Mouse (Mus musculus) neural tube, embryonic 13.5 days (tissue): ENCODE measurements around the gene Yars. TPM values are rescaled to one million over a fixed set of nuclear protein-coding genes. Genes with fewer than 3 reads are reported as not detected.

ENCODE experiments used
- ATAC-seq: fragments of 200-750 bp; cut with Nextera tagmentation; 2 replicates; pipeline ENCODE4 v1.8.0; 2017; ENCODE audit warnings: low read depth, mild to moderate bottlenecking, moderate TSS enrichment, moderate library complexity
- H3K27ac ChIP-seq: fragments of 300-500 bp; sonication (generic); replicated peaks from 2 replicates; pipeline ENCODE4 v1.5.1; 2015; ENCODE audit warnings: moderate library complexity, mild to moderate bottlenecking, inconsistent platforms
- H3K27me3 ChIP-seq: fragments of 300-500 bp; sonication (generic); 2 replicates; pipeline ENCODE4 v1.6.1; 2015; ENCODE audit warnings: mild to moderate bottlenecking, inconsistent platforms
- H3K36me3 ChIP-seq: fragments of 300-500 bp; sonication (generic); 2 replicates; pipeline ENCODE4 v1.6.1; 2015; ENCODE audit warnings: mild to moderate bottlenecking, inconsistent platforms
- H3K4me1 ChIP-seq: fragments of 300-500 bp; sonication (generic); replicated peaks from 2 replicates; pipeline ENCODE4 v1.6.1; 2015; ENCODE audit warnings: inconsistent platforms
- H3K4me2 ChIP-seq: fragments of 300-500 bp; sonication (generic); 2 replicates; pipeline ENCODE4 v1.6.1; 2015; ENCODE audit warnings: inconsistent platforms, mild to moderate bottlenecking, moderate library complexity
- H3K4me3 ChIP-seq: fragments of 300-500 bp; sonication (generic); 2 replicates; pipeline ENCODE4 v1.5.1; 2015; ENCODE audit warnings: mild to moderate bottlenecking, inconsistent platforms
- H3K9ac ChIP-seq: fragments of 300-500 bp; sonication (generic); 2 replicates; pipeline ENCODE4 v1.6.1; 2015; ENCODE audit warnings: moderate library complexity, mild to moderate bottlenecking, inconsistent platforms
- H3K9me3 ChIP-seq: fragments of 300-500 bp; sonication (generic); 2 replicates; pipeline ENCODE4 v1.6.1; 2016; ENCODE audit warnings: inconsistent platforms
- WGBS: fragments of 180-500 bp; shearing (Covaris S2); methylation state at CpG from one replicate; pipeline ENCODE4 v1.1.7; 2015; 5-methylcytosine and 5-hydroxymethylcytosine counted together
- polyA plus RNA-seq: library from polyadenylated mRNA; unstranded; fragments of >200 nt; fragmentation: Nextera tagmentation; extraction: Ambion mirVana; gene quantifications from 2 replicates; pipeline ENCODE4 v1.2.1, GENCODE M21; 2015

Yars gene
- polyA plus RNA-seq, 1 experiment from 2014 or later: 106 TPM

GRCm38 (mm10) chr4:129149321-129149720 lies 40.2 kb upstream of the Yars start:
- Histone ChIP-seq H3K36me3 (peaks cover 41% of the 10 kb centered on the region), H3K27ac (peak overlapping the region; percentile 14; the same call in 1 of the 2 replicates), H3K4me2 (no peak overlapping the region), H3K9me3 (no peaks in the 10 kb centered on the region), H3K4me3 (no peak overlapping the region), H3K27me3 (no peaks in the 10 kb centered on the region), H3K9ac (no peak overlapping the region), H3K4me1 (peaks cover 25% of the 10 kb centered on the region)
- no peak for ATAC-seq
- WGBS: 32% methylated on average over 1 of the region's 1 CpGs

GRCm38 (mm10) chr4:129151276-129151811 lies 38.2 kb upstream of the Yars start:
- Histone ChIP-seq H3K27me3 (no peaks in the 10 kb centered on the region), H3K36me3 (peaks cover 56% of the 10 kb centered on the region), H3K27ac (peak overlapping the region; percentile 49; the same call in 1 of the 2 replicates), H3K9me3 (no peaks in the 10 kb centered on the region), H3K4me1 (peaks cover 12% of the 10 kb centered on the region; the same call in 1 of the 2 replicates), H3K9ac (no peak overlapping the region), H3K4me2 (no peak overlapping the region), H3K4me3 (no peak overlapping the region)
- ATAC-seq: peak; percentile 36; the same call in 1 of the 2 replicates
- 32% methylated on average over 4 of the region's 4 CpGs for WGBS

GRCm38 (mm10) chr4:129157541-129157940 lies 32.0 kb upstream of the Yars start:
- no peak for ATAC-seq
- H3K36me3 ChIP-seq: peaks cover 52% of the 10 kb centered on the region
- no peak overlapping the region for H3K27ac ChIP-seq
- no peaks in the 10 kb centered on the region for H3K27me3 ChIP-seq
- no peaks in the 10 kb centered on the region for H3K4me1 ChIP-seq
- H3K9ac ChIP-seq: no peak overlapping the region
- no peak overlapping the region for H3K4me2 ChIP-seq
- 95% methylated on average over 5 of the region's 5 CpGs for WGBS
- no peak overlapping the region for H3K4me3 ChIP-seq
- H3K9me3 ChIP-seq: no peaks in the 10 kb centered on the region

- Histone ChIP-seq H3K9me3 (no peaks in the 10 kb centered on the region), H3K27me3 (no peaks in the 10 kb centered on the region)
- 66% methylated on average over 3 of the region's 3 CpGs for WGBS
Measured at GRCm38 (mm10) chr4:129158549-129158948, 31.0 kb upstream of the Yars start.

GRCm38 (mm10) chr4:129161076-129161475 lies 28.5 kb upstream of the Yars start:
- Histone ChIP-seq H3K4me2 (no peak overlapping the region), H3K9me3 (no peaks in the 10 kb centered on the region), H3K9ac (no peak overlapping the region), H3K27me3 (no peaks in the 10 kb centered on the region), H3K27ac (no peak overlapping the region), H3K36me3 (peaks cover 43% of the 10 kb centered on the region), H3K4me1 (no peaks in the 10 kb centered on the region), H3K4me3 (no peak overlapping the region)
- ATAC-seq: no peak
- WGBS: 94% methylated on average over 1 of the region's 1 CpGs

More at GRCm38 (mm10) chr4:129158549-129158948, 31.0 kb upstream of the Yars start:
- H3K4me2 ChIP-seq: no peak overlapping the region
- H3K36me3 ChIP-seq: peaks cover 49% of the 10 kb centered on the region
- H3K27ac ChIP-seq: no peak overlapping the region
- H3K4me3 ChIP-seq: no peak overlapping the region
- no peak overlapping the region for H3K9ac ChIP-seq
- H3K4me1 ChIP-seq: no peaks in the 10 kb centered on the region
- ATAC-seq: no peak

- no peaks in the 10 kb centered on the region for H3K27me3 ChIP-seq
- H3K9ac ChIP-seq: no peak overlapping the region
- ATAC-seq: no peak
- H3K36me3 ChIP-seq: peaks cover 41% of the 10 kb centered on the region
- no peak overlapping the region for H3K4me3 ChIP-seq
- H3K9me3 ChIP-seq: no peaks in the 10 kb centered on the region
- no peak overlapping the region for H3K27ac ChIP-seq
- 73% methylated on average over 4 of the region's 4 CpGs for WGBS
- no peak overlapping the region for H3K4me2 ChIP-seq
- no peaks in the 10 kb centered on the region for H3K4me1 ChIP-seq
Measured at GRCm38 (mm10) chr4:129161581-129162255, 27.8 kb upstream of the Yars start.

GRCm38 (mm10) chr4:129172529-129172928 lies 17.0 kb upstream of the Yars start:
- Histone ChIP-seq H3K27ac (no peak overlapping the region), H3K4me1 (no peaks in the 10 kb centered on the region), H3K4me2 (no peak overlapping the region), H3K9me3 (no peaks in the 10 kb centered on the region), H3K9ac (no peak overlapping the region), H3K4me3 (no peak overlapping the region), H3K36me3 (peaks cover 69% of the 10 kb centered on the region), H3K27me3 (no peaks in the 10 kb centered on the region)
- 73% methylated on average over 1 of the region's 1 CpGs for WGBS
- ATAC-seq: no peak

GRCm38 (mm10) chr4:129179560-129179959 lies 10.0 kb upstream of the Yars start:
- Histone ChIP-seq H3K9me3 (no peaks in the 10 kb centered on the region), H3K27ac (no peak overlapping the region), H3K4me1 (no peaks in the 10 kb centered on the region), H3K9ac (no peak overlapping the region), H3K27me3 (no peaks in the 10 kb centered on the region), H3K4me2 (no peak overlapping the region), H3K36me3 (peaks cover 52% of the 10 kb centered on the region), H3K4me3 (no peak overlapping the region)
- no peak for ATAC-seq
- 55% methylated on average over 1 of the region's 1 CpGs for WGBS

GRCm38 (mm10) chr4:129188041-129188659 lies 1.4 kb upstream of the Yars start:
- 39% methylated on average over 5 of the region's 5 CpGs for WGBS

GRCm38 (mm10) chr4:129188803-129189541 lies 588 bp upstream of the Yars start:
- Histone ChIP-seq H3K27me3 (no peaks in the 10 kb centered on the region), H3K4me3 (peak overlapping the region; percentile 79), H3K9me3 (no peaks in the 10 kb centered on the region), H3K4me1 (peaks cover 35% of the 10 kb centered on the region), H3K36me3 (peaks cover 5% of the 10 kb centered on the region; the same call in 1 of the 2 replicates), H3K9ac (peak overlapping the region; percentile 87), H3K27ac (peak overlapping the region; percentile 93), H3K4me2 (peak overlapping the region; percentile 68)
- peak; percentile 80 for ATAC-seq
- WGBS: under 1% methylated on average over 51 of the region's 74 CpGs

More at GRCm38 (mm10) chr4:129188041-129188659, 1.4 kb upstream of the Yars start:
- no peaks in the 10 kb centered on the region for H3K27me3 ChIP-seq
- ATAC-seq: no peak
- peak overlapping the region; percentile 93 for H3K27ac ChIP-seq
- H3K4me3 ChIP-seq: peak overlapping the region; percentile 79
- H3K9ac ChIP-seq: peak overlapping the region; percentile 87
- H3K4me2 ChIP-seq: peak overlapping the region; percentile 68
- H3K4me1 ChIP-seq: peaks cover 35% of the 10 kb centered on the region
- peaks cover 5% of the 10 kb centered on the region; the same call in 1 of the 2 replicates for H3K36me3 ChIP-seq
- H3K9me3 ChIP-seq: no peaks in the 10 kb centered on the region

GRCm38 (mm10) chr4:129190538-129190937 lies 978 bp downstream of the Yars start:
- 6% methylated on average over 12 of the region's 12 CpGs for WGBS
- Histone ChIP-seq H3K4me1 (peaks cover 35% of the 10 kb centered on the region), H3K36me3 (peaks cover 12% of the 10 kb centered on the region), H3K4me3 (peak overlapping the region; percentile 79), H3K9ac (peak overlapping the region; percentile 85), H3K4me2 (peak overlapping the region; percentile 90), H3K9me3 (no peaks in the 10 kb centered on the region), H3K27ac (peak overlapping the region; percentile 88), H3K27me3 (no peaks in the 10 kb centered on the region)
- no peak for ATAC-seq

GRCm38 (mm10) chr4:129191691-129192090 lies 2.1 kb downstream of the Yars start:
- Histone ChIP-seq H3K27ac (no peak overlapping the region), H3K9ac (no peak overlapping the region; the same call in 1 of the 2 replicates), H3K4me3 (no peak overlapping the region), H3K36me3 (peaks cover 24% of the 10 kb centered on the region), H3K27me3 (no peaks in the 10 kb centered on the region), H3K4me2 (peak overlapping the region; percentile 90; the same call in 1 of the 2 replicates), H3K4me1 (peaks cover 35% of the 10 kb centered on the region), H3K9me3 (no peaks in the 10 kb centered on the region)
- ATAC-seq: no peak
- 76% methylated on average over 5 of the region's 5 CpGs for WGBS
